Mouse (Mus musculus) C2C12 (cell line): ENCODE results near the gene Pcdh15. TPM values are rescaled to one million over a fixed set of nuclear protein-coding genes. Genes with fewer than 3 reads are reported as not detected.

ENCODE experiments used
- H3K27me3 ChIP-seq: one replicate; pipeline ENCODE4 v1.6.1; 2011; ENCODE audit not compliant: control insufficient read depth, insufficient read depth, insufficient read length
- H3K36me3 ChIP-seq: one replicate; pipeline ENCODE4 v1.6.1; 2011; ENCODE audit not compliant: control insufficient read depth, insufficient read depth
- H3K4me3 ChIP-seq: one replicate; pipeline ENCODE4 v1.5.1; 2011; ENCODE audit warnings: mild to moderate bottlenecking, control low read depth; ENCODE audit not compliant: poor library complexity, insufficient read depth, severe bottlenecking
- H3K79me2 ChIP-seq: one replicate; pipeline ENCODE4 v1.6.1; 2011; ENCODE audit not compliant: control insufficient read depth, insufficient read depth
- H3K79me3 ChIP-seq: one replicate; pipeline ENCODE4 v1.6.1; 2011; ENCODE audit warnings: low read depth, control low read depth
- H3ac ChIP-seq: one replicate; pipeline ENCODE3; 2011; ENCODE audit warnings: low read depth; ENCODE audit not compliant: control insufficient read depth, insufficient read length
- CEBPB ChIP-seq: IDR thresholded peaks from one replicate; pipeline ENCODE4 v1.6.1; 2011; ENCODE audit warnings: low read depth, mild to moderate bottlenecking, control low read depth, moderate library complexity
- CTCF ChIP-seq: IDR thresholded peaks from one replicate; pipeline ENCODE4 v1.5.1; 2011; ENCODE audit not compliant: control insufficient read depth, insufficient read depth, insufficient read length
- FOSL1 ChIP-seq: IDR thresholded peaks from one replicate; pipeline ENCODE4 v1.8.0; 2011; ENCODE audit warnings: mild to moderate bottlenecking, low read length; ENCODE audit not compliant: poor library complexity, insufficient read depth, severe bottlenecking
- MAX ChIP-seq: IDR thresholded peaks from one replicate; pipeline ENCODE4 v1.6.1; 2011; ENCODE audit warnings: mild to moderate bottlenecking, control low read depth
- MYOD1 ChIP-seq: IDR thresholded peaks from one replicate; pipeline ENCODE4 v1.6.1; 2011; ENCODE audit warnings: low read depth; ENCODE audit not compliant: control insufficient read depth, insufficient read length
- MYOG ChIP-seq: IDR thresholded peaks from one replicate; pipeline ENCODE4 v1.6.1; 2011; ENCODE audit not compliant: control insufficient read depth, insufficient read length; ENCODE audit errors: extremely low read depth
- USF1 ChIP-seq: IDR thresholded peaks from one replicate; pipeline ENCODE4 v1.6.1; 2011; ENCODE audit warnings: low read depth, mild to moderate bottlenecking, control low read depth, moderate library complexity
- polyA plus RNA-seq: library from polyadenylated mRNA; unstranded; fragments of >200 nt; fragmentation: generic; extraction: Trizol; gene quantifications from one replicate; pipeline ENCODE4 v1.2.1, GENCODE M21; 2012; ENCODE audit warnings: missing spikeins

The Pcdh15 gene
- polyA plus RNA-seq, 1 experiment: 0.54 TPM

DNA sequence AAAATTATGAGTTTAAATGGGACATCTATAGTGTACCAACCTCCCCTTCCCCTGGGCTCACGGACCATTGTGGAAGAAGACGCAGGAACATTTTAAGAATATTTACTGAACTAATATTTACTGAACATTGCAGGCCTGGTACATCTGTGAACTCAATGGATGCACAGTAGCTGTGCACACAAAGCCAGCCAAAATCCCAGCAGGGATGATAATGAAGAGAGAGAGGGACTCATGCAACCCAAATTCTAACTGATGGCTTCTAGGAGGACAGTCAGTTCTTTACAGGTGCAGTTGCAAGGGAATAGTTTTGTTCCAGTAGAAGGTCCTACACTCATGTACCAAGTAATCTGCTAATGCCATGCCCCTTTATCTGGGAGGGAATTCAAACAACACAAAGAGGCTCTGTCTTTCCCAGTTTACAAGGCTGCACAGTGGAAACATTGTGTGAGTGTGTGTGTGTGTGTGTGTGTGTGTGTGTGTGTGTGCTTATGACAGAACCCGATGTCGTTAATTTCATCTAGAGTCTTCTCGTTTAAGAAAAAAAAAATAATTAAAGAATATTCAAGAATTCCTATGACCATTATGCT is 475.7 kb downstream of the Pcdh15 start:
- no peaks in the 10 kb centered on the region for H3K79me3 ChIP-seq
- H3K36me3 ChIP-seq: no peaks in the 10 kb centered on the region
- H3K27me3 ChIP-seq: no peaks in the 10 kb centered on the region
- no peak overlapping the region for H3K4me3 ChIP-seq
- TF ChIP-seq CEBPB (no peak), USF1 (no peak), CTCF (no peak), MAX (no peak), MYOD1 (no peak), FOSL1 (no peak), MYOG (no peak)
- H3ac ChIP-seq: no peak overlapping the region
- no peaks in the 10 kb centered on the region for H3K79me2 ChIP-seq

DNA sequence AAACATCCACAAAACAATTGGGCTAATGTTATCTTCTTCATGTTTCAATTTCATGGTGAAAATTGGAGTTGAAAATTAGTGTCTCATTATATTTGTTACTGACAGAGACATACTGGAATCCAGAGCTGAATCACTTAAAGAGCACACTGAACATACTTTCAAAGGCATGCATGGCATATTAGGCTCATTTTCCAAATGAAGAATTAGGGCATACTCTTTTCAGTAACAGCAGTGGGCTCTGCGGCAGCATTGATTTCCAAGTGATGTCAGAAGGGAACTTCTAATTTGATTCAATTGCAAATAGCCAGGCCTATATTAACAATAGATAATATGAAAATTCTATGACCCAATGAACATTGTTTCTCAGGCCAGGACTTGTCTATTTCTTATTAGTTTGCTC is 568.4 kb downstream of the Pcdh15 start:
- Histone ChIP-seq H3K36me3 (no peaks in the 10 kb centered on the region), H3ac (no peak overlapping the region), H3K79me3 (no peaks in the 10 kb centered on the region), H3K27me3 (no peaks in the 10 kb centered on the region), H3K79me2 (no peaks in the 10 kb centered on the region), H3K4me3 (no peak overlapping the region)
- TF ChIP-seq MYOG (no peak), CEBPB (no peak)

DNA sequence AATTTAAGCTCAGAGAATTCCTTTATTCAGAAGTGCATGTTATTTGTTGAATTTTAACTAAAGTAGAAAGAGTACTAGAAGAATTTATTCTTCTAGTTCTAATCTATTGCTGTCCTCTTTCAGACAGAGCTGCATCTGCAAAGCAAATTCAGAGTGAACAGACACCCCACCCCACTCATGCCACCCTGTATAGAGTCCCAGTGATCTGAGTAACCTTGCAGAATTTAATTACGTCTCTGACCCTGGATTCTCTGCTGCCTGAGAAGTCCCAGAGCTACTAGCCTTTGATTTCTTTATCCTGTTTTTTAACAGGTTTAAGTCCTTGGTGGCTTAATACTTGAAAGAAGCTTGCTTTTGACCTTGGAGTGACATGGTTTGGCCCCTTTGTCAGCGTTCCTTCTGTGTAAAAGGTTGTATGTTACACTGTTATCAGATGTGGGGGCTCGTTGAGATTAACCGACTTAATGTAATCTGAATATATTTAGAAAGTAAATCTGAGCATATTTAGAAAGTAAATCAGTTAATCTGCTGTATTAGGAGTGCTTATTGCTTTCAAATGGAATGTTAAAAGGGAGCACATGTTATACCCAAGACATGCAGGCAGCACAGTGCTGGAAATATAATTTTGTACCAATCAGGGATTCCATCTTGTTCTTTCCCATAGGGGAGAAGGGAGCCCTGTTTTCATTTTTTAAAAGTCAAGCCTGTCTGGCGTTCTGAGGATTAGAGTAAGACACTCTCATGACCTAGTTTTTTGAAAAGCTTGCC is 601.6 kb downstream of the Pcdh15 start:
- no peak for TF ChIP-seq FOSL1
- no peak for TF ChIP-seq CEBPB
- TF ChIP-seq USF1: no peak
- no peak for TF ChIP-seq MYOG
- TF ChIP-seq MYOD1: no peak
- no peak for TF ChIP-seq CTCF
- TF ChIP-seq MAX: no peak
- H3K27me3 ChIP-seq: no peaks in the 10 kb centered on the region
- no peak overlapping the region for H3ac ChIP-seq
- no peaks in the 10 kb centered on the region for H3K36me3 ChIP-seq
- no peaks in the 10 kb centered on the region for H3K79me3 ChIP-seq
- H3K79me2 ChIP-seq: no peaks in the 10 kb centered on the region
- no peak overlapping the region for H3K4me3 ChIP-seq

DNA sequence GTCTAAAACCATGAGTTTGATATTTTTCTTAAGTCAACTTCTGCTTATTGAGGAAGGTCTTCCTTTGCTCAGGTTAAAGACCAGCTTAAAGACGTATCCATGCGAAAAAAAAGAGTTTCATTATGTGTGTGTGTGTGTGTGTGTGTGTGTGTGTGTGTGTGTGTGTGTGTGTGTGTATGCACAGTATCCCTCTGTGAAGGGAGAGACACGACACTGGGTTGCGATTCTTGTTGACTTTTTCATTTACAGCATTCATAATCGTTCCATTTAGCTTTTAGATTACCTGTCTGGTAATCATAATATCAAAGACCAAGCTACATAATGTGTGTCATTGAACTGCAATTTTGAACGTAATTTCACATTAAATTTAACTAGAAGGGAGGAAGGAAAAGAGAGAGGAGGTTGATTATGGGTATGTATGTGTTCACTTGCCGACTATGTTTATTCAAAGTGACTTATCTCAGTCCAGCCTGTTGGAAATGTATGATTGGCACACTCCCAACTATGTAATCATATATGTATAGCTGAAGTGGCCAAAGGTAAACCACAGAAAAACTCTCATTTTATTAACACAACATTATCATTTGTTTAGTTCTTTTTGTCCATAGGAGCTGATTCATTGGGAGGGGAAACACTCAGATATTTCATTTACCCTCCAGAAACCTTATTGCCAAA is 626.6 kb downstream of the Pcdh15 start:
- Histone ChIP-seq H3K79me3 (no peaks in the 10 kb centered on the region), H3K79me2 (no peaks in the 10 kb centered on the region), H3K4me3 (no peak overlapping the region), H3K36me3 (no peaks in the 10 kb centered on the region), H3ac (no peak overlapping the region), H3K27me3 (no peaks in the 10 kb centered on the region)
- TF ChIP-seq MAX (no peak), CEBPB (no peak), CTCF (no peak), MYOG (no peak), MYOD1 (no peak), USF1 (no peak), FOSL1 (no peak)

DNA sequence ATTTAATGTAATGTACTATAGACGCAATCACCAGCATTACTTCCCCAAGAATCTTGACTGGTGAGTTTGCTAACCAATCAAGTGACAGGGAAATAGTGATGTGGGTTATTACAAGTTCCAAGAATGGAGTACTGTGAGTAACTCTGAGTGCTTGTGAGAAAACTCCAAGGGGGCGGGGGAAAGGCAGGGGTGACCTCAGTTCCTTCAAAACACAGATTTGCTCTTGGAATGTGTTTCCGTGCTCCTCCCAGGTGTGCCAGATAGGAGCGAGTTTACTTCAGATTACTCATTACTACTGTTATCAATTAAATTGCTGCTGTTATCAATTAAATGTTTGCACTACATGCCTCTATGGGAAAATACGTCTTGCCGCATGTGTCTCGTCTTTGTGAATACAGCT is 634.1 kb downstream of the Pcdh15 start:
- no peaks in the 10 kb centered on the region for H3K79me3 ChIP-seq
- TF ChIP-seq MAX (no peak), MYOG (no peak), MYOD1 (no peak), CTCF (no peak), CEBPB (no peak), USF1 (no peak), FOSL1 (no peak)
- no peak overlapping the region for H3K4me3 ChIP-seq
- no peaks in the 10 kb centered on the region for H3K36me3 ChIP-seq
- no peaks in the 10 kb centered on the region for H3K79me2 ChIP-seq
- no peaks in the 10 kb centered on the region for H3K27me3 ChIP-seq
- H3ac ChIP-seq: no peak overlapping the region

DNA sequence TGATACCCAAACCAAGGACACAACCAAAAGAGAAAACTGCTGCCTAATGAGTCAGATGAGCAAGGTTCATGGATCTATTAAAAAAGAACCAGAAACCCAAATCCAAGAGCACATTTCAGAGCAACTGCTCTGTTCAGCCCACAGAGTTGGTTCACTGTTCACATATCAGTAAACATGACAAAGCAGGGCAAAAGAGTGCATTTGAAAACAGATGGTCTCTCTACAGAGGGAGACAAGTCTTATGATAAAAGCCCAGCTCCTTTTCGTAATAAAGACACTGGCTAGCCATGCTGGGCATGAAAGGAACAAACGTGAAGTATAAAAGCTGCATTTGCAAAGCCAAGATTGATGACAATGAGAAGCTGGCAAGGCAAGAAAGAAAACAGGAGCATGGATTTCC is 649.9 kb downstream of the Pcdh15 start:
- no peaks in the 10 kb centered on the region for H3K79me2 ChIP-seq
- TF ChIP-seq USF1 (no peak), CEBPB (no peak), MYOD1 (no peak), FOSL1 (no peak), MAX (no peak), CTCF (no peak), MYOG (no peak)
- H3K27me3 ChIP-seq: no peaks in the 10 kb centered on the region
- no peak overlapping the region for H3ac ChIP-seq
- H3K4me3 ChIP-seq: no peak overlapping the region
- no peaks in the 10 kb centered on the region for H3K36me3 ChIP-seq
- H3K79me3 ChIP-seq: no peaks in the 10 kb centered on the region
